Mouse (Mus musculus) megakaryocyte, embryonic 14.5 days (primary cell): Measurements from ENCODE around the gene Gm11172. TPM values are rescaled to one million over a fixed set of nuclear protein-coding genes. Genes with fewer than 3 reads are reported as not detected.
"Not testable (repeated sequence)": the region's sequence is repeated elsewhere in the genome, so short reads cannot be mapped to it uniquely, and the experiment has no call there.

ENCODE experiments used
- H3K27me3 ChIP-seq: replicated peaks from 2 replicates; pipeline ENCODE3; 2012; ENCODE audit warnings: inconsistent platforms
- H3K36me3 ChIP-seq: replicated peaks from 2 replicates; pipeline ENCODE3; 2012; ENCODE audit warnings: low read length, inconsistent platforms, mixed read lengths
- H3K4me1 ChIP-seq: 2 replicates; pipeline ENCODE4 v1.6.1; 2012; ENCODE audit warnings: inconsistent platforms
- H3K4me3 ChIP-seq: replicated peaks from 2 replicates; pipeline ENCODE3; 2012; ENCODE audit warnings: moderate library complexity, mild to moderate bottlenecking, inconsistent platforms
- H3K9me3 ChIP-seq: 2 replicates; pipeline ENCODE4 v1.6.1; 2012; ENCODE audit warnings: inconsistent platforms
- FLI1 ChIP-seq: IDR thresholded peaks from 2 replicates; pipeline ENCODE4 v1.6.1; 2012; ENCODE audit warnings: low read length, inconsistent platforms, mixed read lengths
- GATA1 ChIP-seq: IDR thresholded peaks from 3 replicates; pipeline ENCODE4 v1.6.1; 2012; ENCODE audit warnings: mixed read lengths, low read length, inconsistent platforms, borderline replicate concordance
- polyA plus RNA-seq: library from polyadenylated mRNA; stranded (reverse); fragments of >175 nt; gene quantifications from 2 replicates; pipeline ENCODE4 v1.2.3, GENCODE M21; 2012; ENCODE audit warnings: low replicate concordance; ENCODE audit not compliant: insufficient read depth

Gm11172 gene
- polyA plus RNA-seq, 1 experiment, result not detected

- Histone ChIP-seq H3K4me3 (peak overlapping the region; percentile 99), H3K27me3 (peaks cover 32% of the 10 kb centered on the region), H3K4me1 (peaks cover 79% of the 10 kb centered on the region), H3K36me3 (peaks cover 27% of the 10 kb centered on the region), H3K9me3 (no peaks in the 10 kb centered on the region)
- TF ChIP-seq FLI1 (no peak), GATA1 (no peak)
Measured at GRCm38 (mm10) chr16:10784793-10785370, 27.8 kb upstream of the Gm11172 start.

GRCm38 (mm10) chr16:10785371-10786231 lies 27.1 kb upstream of the Gm11172 start, which contains the start of gene Socs1:
Gene Socs1 (minus strand): TSS chr16:10785536.
- H3K4me1 ChIP-seq, result peaks cover 72% of the 10 kb centered on the region

GRCm38 (mm10) chr16:10786288-10786687 lies 26.4 kb upstream of the Gm11172 start:
- no peak for TF ChIP-seq FLI1
- no peak for TF ChIP-seq GATA1
- Histone ChIP-seq H3K4me3 (peak overlapping the region; percentile 99), H3K36me3 (peaks cover 15% of the 10 kb centered on the region), H3K9me3 (no peaks in the 10 kb centered on the region), H3K27me3 (peaks cover 38% of the 10 kb centered on the region), H3K4me1 (peaks cover 66% of the 10 kb centered on the region)

More at GRCm38 (mm10) chr16:10785371-10786231, 27.1 kb upstream of the Gm11172 start, which contains the start of gene Socs1:
- TF ChIP-seq FLI1, result no peak
- TF ChIP-seq GATA1, result no peak
- H3K27me3 ChIP-seq, result peaks cover 36% of the 10 kb centered on the region
- H3K4me3 ChIP-seq, result peak within 1 kb of the TSS; percentile 99
- H3K9me3 ChIP-seq, result no peaks in the 10 kb centered on the region
- peaks cover 22% of the 10 kb centered on the region for H3K36me3 ChIP-seq

GRCm38 (mm10) chr16:10786782-10787547 lies 25.8 kb upstream of the Gm11172 start:
- Histone ChIP-seq H3K27me3 (peaks cover 45% of the 10 kb centered on the region), H3K4me3 (peak overlapping the region; percentile 99), H3K9me3 (no peaks in the 10 kb centered on the region), H3K4me1 (peaks cover 59% of the 10 kb centered on the region), H3K36me3 (peaks cover 10% of the 10 kb centered on the region)
- TF ChIP-seq GATA1 (no peak), FLI1 (no peak)

- peaks cover 47% of the 10 kb centered on the region for H3K27me3 ChIP-seq
- peak overlapping the region; percentile 7 for H3K4me3 ChIP-seq
- peaks cover 53% of the 10 kb centered on the region for H3K4me1 ChIP-seq
- TF ChIP-seq GATA1 (no peak), FLI1 (no peak)
- peaks cover 5% of the 10 kb centered on the region for H3K36me3 ChIP-seq
- no peaks in the 10 kb centered on the region for H3K9me3 ChIP-seq
Measured at GRCm38 (mm10) chr16:10787548-10788058, 25.1 kb upstream of the Gm11172 start.

- H3K27me3 ChIP-seq, result peaks cover 53% of the 10 kb centered on the region
- TF ChIP-seq GATA1 (no peak), FLI1 (no peak)
- no peak within 1 kb of the TSS for H3K4me3 ChIP-seq
Measured at GRCm38 (mm10) chr16:10788271-10788670, 24.4 kb upstream of the Gm11172 start, which contains the start of gene Tnp2. Gene Tnp2 (minus strand): TSS chr16:10788660.

GRCm38 (mm10) chr16:10788866-10789265 lies 23.8 kb upstream of the Gm11172 start:
- no peaks in the 10 kb centered on the region for H3K9me3 ChIP-seq
- H3K36me3 ChIP-seq, result no peaks in the 10 kb centered on the region
- peaks cover 40% of the 10 kb centered on the region for H3K4me1 ChIP-seq
- no peak overlapping the region for H3K4me3 ChIP-seq
- TF ChIP-seq FLI1 (no peak), GATA1 (no peak)
- H3K27me3 ChIP-seq, result peaks cover 59% of the 10 kb centered on the region

More at GRCm38 (mm10) chr16:10788271-10788670, 24.4 kb upstream of the Gm11172 start, which contains the start of gene Tnp2:
- Histone ChIP-seq H3K36me3 (no peaks in the 10 kb centered on the region), H3K4me1 (peaks cover 46% of the 10 kb centered on the region), H3K9me3 (no peaks in the 10 kb centered on the region)

- Histone ChIP-seq H3K36me3 (no peaks in the 10 kb centered on the region), H3K27me3 (peaks cover 77% of the 10 kb centered on the region), H3K4me1 (peaks cover 30% of the 10 kb centered on the region), H3K9me3 (no peaks in the 10 kb centered on the region; the same call in 1 of the 2 replicates), H3K4me3 (no peak within 1 kb of the TSS)
- TF ChIP-seq FLI1 (no peak), GATA1 (no peak)
Measured at GRCm38 (mm10) chr16:10790702-10791101, 22.0 kb upstream of the Gm11172 start, which contains the start of gene Prm3. Gene Prm3 (minus strand): TSS chr16:10790914.

DNA sequence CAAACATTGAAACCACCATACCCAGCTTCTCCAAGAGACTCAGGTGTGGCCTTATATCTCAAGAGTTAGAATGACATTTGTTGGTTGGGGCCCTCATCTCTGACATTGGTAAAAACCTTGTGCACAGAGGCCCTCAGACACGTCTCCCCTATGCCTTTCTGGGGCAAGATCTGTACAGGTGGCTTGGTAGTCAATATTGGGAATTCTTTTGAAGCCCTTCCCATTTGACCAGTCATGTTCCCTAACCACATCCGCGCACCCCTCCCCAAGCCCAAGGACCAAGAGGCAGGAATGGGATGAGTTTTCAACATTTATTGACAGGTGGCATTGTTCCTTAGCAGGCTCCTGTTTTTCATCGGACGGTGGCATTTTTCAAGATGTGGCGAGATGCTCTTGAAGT lies 16.7 kb upstream of the Gm11172 start, which contains the start of gene Prm2:
Gene Prm2 (minus strand): TSS at position 101 of the 400 bp plus-strand sequence.
- peaks cover 9% of the 10 kb centered on the region for H3K4me1 ChIP-seq
- peaks cover 90% of the 10 kb centered on the region for H3K27me3 ChIP-seq
- no peak for TF ChIP-seq FLI1
- no peak for TF ChIP-seq GATA1
- no peak within 1 kb of the TSS for H3K4me3 ChIP-seq
- H3K36me3 ChIP-seq, result no peaks in the 10 kb centered on the region
- H3K9me3 ChIP-seq, result no peaks in the 10 kb centered on the region; the same call in 1 of the 2 replicates

DNA sequence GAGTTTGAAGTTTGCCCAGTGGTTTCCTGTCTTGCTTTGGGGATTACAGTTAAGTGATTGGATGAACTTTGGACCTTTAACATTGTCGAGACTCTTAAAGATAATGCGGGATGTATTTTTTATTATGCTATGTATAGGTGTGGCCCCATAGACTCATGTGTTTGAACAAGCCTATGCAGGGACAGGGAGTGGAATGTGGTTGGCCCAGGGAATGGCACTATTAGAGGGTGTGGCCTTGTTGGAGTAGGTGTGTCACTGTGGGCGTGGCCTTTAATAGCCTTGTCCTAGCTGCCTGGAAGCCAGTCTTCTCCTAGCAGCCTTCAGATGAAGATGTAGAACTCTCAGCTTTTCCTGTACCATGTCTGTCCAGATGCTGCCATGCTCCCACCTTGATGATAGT lies 10.3 kb upstream of the Gm11172 start:
- Histone ChIP-seq H3K4me1 (peaks cover 20% of the 10 kb centered on the region), H3K27me3 (peaks cover 65% of the 10 kb centered on the region)
- not testable (repeated sequence) for H3K36me3 ChIP-seq, H3K4me3 ChIP-seq, H3K9me3 ChIP-seq
